Mouse (Mus musculus): ENCODE results near the gene Gm21915. TPM values are rescaled to one million over a fixed set of nuclear protein-coding genes. Genes with fewer than 3 reads are reported as not detected.

The Gm21915 gene
- polyA plus RNA-seq, 1 experiment from 2014 or later, result not detected

- ATAC-seq (ENCODE audit: low FRiP score, low TSS enrichment) (peak; percentile 57; the same call in 1 of the 2 replicates), DNase-seq (ENCODE audit: low spot score) (peak; percentile 53)
- no peaks in the 10 kb centered on the region for H3K36me3 ChIP-seq (ENCODE audit: control insufficient read depth, insufficient read depth, low read length)
- H3K27ac ChIP-seq (replicated peaks), result no peak overlapping the region
- no peaks in the 10 kb centered on the region for H3K9me3 ChIP-seq (ENCODE audit: control insufficient read depth, low read length)
- 64% methylated on average over 20 of the region's 20 CpGs for WGBS
- no peak for TF ChIP-seq EP300 (optimal IDR thresholded peaks at IDR 0.05)
- TF ChIP-seq CTCF (IDR thresholded peaks at IDR 0.05; ENCODE audit: low read depth), result peak; percentile 77
- H3K4me2 ChIP-seq (replicated peaks; ENCODE audit: low read depth), result no peak overlapping the region
- no peak overlapping the region for H3K4me3 ChIP-seq (ENCODE audit: low read depth, low read length)
- no peaks in the 10 kb centered on the region for H3K4me1 ChIP-seq (replicated peaks; ENCODE audit: control insufficient read depth, insufficient read depth)
- no peak overlapping the region for H3K9ac ChIP-seq (ENCODE audit: low read length)
- H3K27me3 ChIP-seq (ENCODE audit: control insufficient read depth, insufficient read depth, low read length), result no peaks in the 10 kb centered on the region; the same call in 1 of the 2 replicates
These were observed 42.0 kb upstream of the Gm21915 start for GRCm38 (mm10) chr9:40628130-40629069.

DNA sequence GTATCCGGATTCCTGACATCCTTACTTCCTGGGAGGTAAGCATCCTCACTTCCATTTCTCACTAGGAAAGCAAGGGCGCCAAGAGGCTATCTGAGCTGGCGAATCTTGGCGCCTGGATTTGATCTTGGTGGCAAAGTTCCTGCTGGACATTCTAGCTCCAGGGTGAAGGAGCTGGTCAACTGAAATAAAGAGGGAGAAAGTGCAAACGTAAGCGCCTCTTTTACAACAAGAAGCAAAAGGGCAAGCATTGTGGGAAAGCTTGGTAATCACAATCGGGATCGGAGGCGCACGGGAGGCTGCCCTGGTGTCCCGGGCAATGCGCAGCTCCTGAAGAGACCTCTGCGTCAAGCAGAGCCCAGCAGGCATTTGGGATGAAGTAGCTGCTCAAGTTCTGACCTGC, 41.0 kb upstream of the Gm21915 start:
- H3K4me1 ChIP-seq (replicated peaks; ENCODE audit: control insufficient read depth, insufficient read depth), result no peaks in the 10 kb centered on the region
- no peaks in the 10 kb centered on the region for H3K9me3 ChIP-seq (ENCODE audit: control insufficient read depth, low read length)
- no peaks in the 10 kb centered on the region; the same call in 1 of the 2 replicates for H3K27me3 ChIP-seq (ENCODE audit: control insufficient read depth, insufficient read depth, low read length)
- DNase-seq (ENCODE audit: low spot score) (no peak), ATAC-seq (ENCODE audit: low FRiP score, low TSS enrichment) (no peak)
- no peak overlapping the region for H3K4me3 ChIP-seq (ENCODE audit: low read depth, low read length)
- TF ChIP-seq CTCF (IDR thresholded peaks at IDR 0.05; ENCODE audit: low read depth) (no peak), EP300 (optimal IDR thresholded peaks at IDR 0.05) (no peak)
- no peak overlapping the region for H3K4me2 ChIP-seq (replicated peaks; ENCODE audit: low read depth)
- 46% methylated on average over 13 of the region's 13 CpGs for WGBS
- H3K36me3 ChIP-seq (ENCODE audit: control insufficient read depth, insufficient read depth, low read length), result no peaks in the 10 kb centered on the region
- no peak overlapping the region for H3K9ac ChIP-seq (ENCODE audit: low read length)
- no peak overlapping the region for H3K27ac ChIP-seq (replicated peaks)

- H3K36me3 ChIP-seq (ENCODE audit: control insufficient read depth, insufficient read depth, low read length), result no peaks in the 10 kb centered on the region
- no peak for TF ChIP-seq EP300 (optimal IDR thresholded peaks at IDR 0.05)
- TF ChIP-seq CTCF (IDR thresholded peaks at IDR 0.05; ENCODE audit: low read depth), result no peak
- no peaks in the 10 kb centered on the region for H3K9me3 ChIP-seq (ENCODE audit: control insufficient read depth, low read length)
- ATAC-seq (ENCODE audit: low FRiP score, low TSS enrichment), result no peak
- H3K9ac ChIP-seq (ENCODE audit: low read length), result no peak overlapping the region
- no peak overlapping the region for H3K4me2 ChIP-seq (replicated peaks; ENCODE audit: low read depth)
- no peak overlapping the region for H3K4me3 ChIP-seq (ENCODE audit: low read depth, low read length)
- WGBS, result 42% methylated on average over 6 of the region's 6 CpGs
- DNase-seq (ENCODE audit: low spot score), result no peak
- no peaks in the 10 kb centered on the region for H3K4me1 ChIP-seq (replicated peaks; ENCODE audit: control insufficient read depth, insufficient read depth)
- H3K27ac ChIP-seq (replicated peaks), result no peak overlapping the region
- H3K27me3 ChIP-seq (ENCODE audit: control insufficient read depth, insufficient read depth, low read length), result no peaks in the 10 kb centered on the region; the same call in 1 of the 2 replicates
These were observed 39.3 kb upstream of the Gm21915 start for GRCm38 (mm10) chr9:40631101-40631500.

- H3K36me3 ChIP-seq (ENCODE audit: control insufficient read depth, insufficient read depth, low read length), result no peaks in the 10 kb centered on the region
- 89% methylated on average over 10 of the region's 10 CpGs for WGBS
- H3K9ac ChIP-seq (ENCODE audit: low read length), result no peak overlapping the region
- DNase-seq (ENCODE audit: low spot score) (no peak), ATAC-seq (ENCODE audit: low FRiP score, low TSS enrichment) (no peak)
- H3K4me3 ChIP-seq (ENCODE audit: low read depth, low read length), result no peak overlapping the region
- no peak overlapping the region for H3K27ac ChIP-seq (replicated peaks)
- no peak overlapping the region for H3K4me2 ChIP-seq (replicated peaks; ENCODE audit: low read depth)
- H3K27me3 ChIP-seq (ENCODE audit: control insufficient read depth, insufficient read depth, low read length), result no peaks in the 10 kb centered on the region
- TF ChIP-seq CTCF (IDR thresholded peaks at IDR 0.05; ENCODE audit: low read depth) (no peak), EP300 (optimal IDR thresholded peaks at IDR 0.05) (no peak)
- H3K4me1 ChIP-seq (replicated peaks; ENCODE audit: control insufficient read depth, insufficient read depth), result no peaks in the 10 kb centered on the region
- no peaks in the 10 kb centered on the region for H3K9me3 ChIP-seq (ENCODE audit: control insufficient read depth, low read length)
These were observed 38.9 kb upstream of the Gm21915 start for GRCm38 (mm10) chr9:40631505-40631904.

DNA sequence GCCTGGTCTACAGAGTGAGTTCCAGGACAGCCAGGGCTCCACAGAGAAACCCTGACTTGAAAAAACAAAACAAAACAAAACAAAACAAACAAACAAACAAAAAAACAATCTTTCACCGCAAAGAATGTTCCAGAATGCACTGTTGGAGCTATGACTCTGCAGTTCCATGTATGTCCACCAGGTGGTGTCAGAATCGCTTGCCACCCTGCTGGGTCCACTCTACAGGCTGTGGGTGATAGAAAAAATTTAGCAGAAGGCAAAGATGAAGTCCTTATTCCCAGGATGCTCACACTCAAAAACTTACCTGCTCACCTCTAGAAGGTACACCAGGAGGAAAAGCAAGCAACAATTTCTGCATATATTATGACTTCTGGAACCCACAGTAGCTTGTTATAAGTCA, 34.4 kb upstream of the Gm21915 start:
- 8% methylated on average over 2 of the region's 2 CpGs for WGBS
- Histone ChIP-seq H3K27ac (replicated peaks) (no peak overlapping the region), H3K9me3 (ENCODE audit: control insufficient read depth, low read length) (no peaks in the 10 kb centered on the region), H3K36me3 (ENCODE audit: control insufficient read depth, insufficient read depth, low read length) (no peaks in the 10 kb centered on the region), H3K4me2 (replicated peaks; ENCODE audit: low read depth) (no peak overlapping the region), H3K27me3 (ENCODE audit: control insufficient read depth, insufficient read depth, low read length) (no peaks in the 10 kb centered on the region), H3K4me3 (ENCODE audit: low read depth, low read length) (no peak overlapping the region), H3K9ac (ENCODE audit: low read length) (no peak overlapping the region), H3K4me1 (replicated peaks; ENCODE audit: control insufficient read depth, insufficient read depth) (no peaks in the 10 kb centered on the region; the same call in 1 of the 2 replicates)
- DNase-seq (ENCODE audit: low spot score), result peak; percentile 55
- ATAC-seq (ENCODE audit: low FRiP score, low TSS enrichment), result peak; percentile 67; the same call in 1 of the 2 replicates
- TF ChIP-seq EP300 (optimal IDR thresholded peaks at IDR 0.05) (no peak), CTCF (IDR thresholded peaks at IDR 0.05; ENCODE audit: low read depth) (peak; percentile 98)
